Mouse (Mus musculus) forebrain, embryonic 10.5 days (tissue): ENCODE measurements around the gene Anxa2. TPM values are rescaled to one million over a fixed set of nuclear protein-coding genes. Genes with fewer than 3 reads are reported as not detected.

Source experiments
- DNase-seq: peaks from one replicate; pipeline ENCODE4 v3.0.0-alpha.2; 2017; ENCODE audit warnings: low spot score; ENCODE audit errors: extremely low spot score
- H3K27ac ChIP-seq: fragments of 300-500 bp; sonication (generic); 2 replicates; pipeline ENCODE4 v1.5.1; 2016; ENCODE audit warnings: mild to moderate bottlenecking
- H3K27me3 ChIP-seq: fragments of 300-500 bp; sonication (generic); 2 replicates; pipeline ENCODE4 v1.6.1; 2016; ENCODE audit warnings: mild to moderate bottlenecking; ENCODE audit not compliant: poor library complexity, severe bottlenecking
- H3K36me3 ChIP-seq: fragments of 300-500 bp; sonication (generic); replicated peaks from 2 replicates; pipeline ENCODE4 v1.6.1; 2016; ENCODE audit warnings: mild to moderate bottlenecking, moderate library complexity
- H3K4me1 ChIP-seq: fragments of 300-500 bp; sonication (generic); 2 replicates; pipeline ENCODE4 v1.6.1; 2016
- H3K4me3 ChIP-seq: fragments of 300-500 bp; sonication (generic); 2 replicates; pipeline ENCODE4 v1.5.1; 2016; ENCODE audit warnings: mild to moderate bottlenecking, moderate library complexity
- H3K9me3 ChIP-seq: fragments of 300-500 bp; sonication (generic); 2 replicates; pipeline ENCODE4 v1.6.1; 2016; ENCODE audit warnings: mild to moderate bottlenecking, moderate library complexity
- WGBS: fragments of 180-500 bp; shearing (Covaris S2); methylation state at CpG from one replicate; pipeline ENCODE4 v1.1.7; 2016; 5-methylcytosine and 5-hydroxymethylcytosine counted together
- polyA plus RNA-seq: library from polyadenylated mRNA; unstranded; fragments of >200 nt; fragmentation: Nextera tagmentation; extraction: Ambion mirVana; gene quantifications from 2 replicates; pipeline ENCODE4 v1.2.1, GENCODE M21; 2016

The Anxa2 gene
- 91.9 and 100 TPM in 2 replicates for polyA plus RNA-seq

GRCm38 (mm10) chr9:69453066-69453900 lies at the start of gene Anxa2:
TSS of gene Anxa2 (plus strand) at chr9:69453620.
- Histone ChIP-seq H3K36me3 (no peaks in the 10 kb centered on the region), H3K4me3 (peak within 1 kb of the TSS; percentile 60), H3K27me3 (peaks cover 54% of the 10 kb centered on the region), H3K27ac (peak within 1 kb of the TSS; percentile 81), H3K9me3 (no peaks in the 10 kb centered on the region), H3K4me1 (peaks cover 33% of the 10 kb centered on the region)
- DNase-seq: peak; percentile 37
- WGBS: 13% methylated on average over 36 of the region's 37 CpGs

- H3K4me3 ChIP-seq: no peak overlapping the region
- no peak for DNase-seq
- WGBS: 88% methylated on average over 6 of the region's 6 CpGs
- H3K27me3 ChIP-seq: no peaks in the 10 kb centered on the region
- no peaks in the 10 kb centered on the region for H3K4me1 ChIP-seq
- H3K9me3 ChIP-seq: no peaks in the 10 kb centered on the region
- no peak overlapping the region for H3K27ac ChIP-seq
- H3K36me3 ChIP-seq: peaks cover 8% of the 10 kb centered on the region; the same call in 1 of the 2 replicates
Measured at GRCm38 (mm10) chr9:69404671-69405070, 48.7 kb upstream of the Anxa2 start.

DNA sequence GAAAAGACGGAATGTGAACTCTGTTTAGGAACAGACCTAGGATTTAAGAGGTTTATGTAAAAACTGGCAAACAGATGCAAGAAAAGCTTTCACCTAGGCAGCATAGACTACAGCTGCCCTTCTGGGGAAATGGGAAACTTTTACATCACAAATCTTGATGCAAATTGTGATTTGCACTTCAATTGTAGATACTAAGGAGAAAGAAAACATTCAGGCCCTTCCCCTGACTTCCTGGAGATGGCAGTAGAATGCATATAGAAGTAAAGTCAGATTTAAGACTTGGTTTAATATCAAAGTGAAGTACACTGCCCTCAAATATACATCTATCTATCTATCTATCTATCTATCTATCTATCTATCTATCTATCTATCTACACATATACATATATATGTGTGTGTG lies 33.9 kb upstream of the Anxa2 start:
- no peaks in the 10 kb centered on the region for H3K27me3 ChIP-seq
- no peak overlapping the region for H3K4me3 ChIP-seq
- H3K36me3 ChIP-seq: peaks cover 67% of the 10 kb centered on the region
- WGBS: 96% methylated on average over 1 of the region's 1 CpGs
- DNase-seq: no peak
- no peak overlapping the region for H3K27ac ChIP-seq
- H3K4me1 ChIP-seq: no peaks in the 10 kb centered on the region
- H3K9me3 ChIP-seq: no peaks in the 10 kb centered on the region

DNA sequence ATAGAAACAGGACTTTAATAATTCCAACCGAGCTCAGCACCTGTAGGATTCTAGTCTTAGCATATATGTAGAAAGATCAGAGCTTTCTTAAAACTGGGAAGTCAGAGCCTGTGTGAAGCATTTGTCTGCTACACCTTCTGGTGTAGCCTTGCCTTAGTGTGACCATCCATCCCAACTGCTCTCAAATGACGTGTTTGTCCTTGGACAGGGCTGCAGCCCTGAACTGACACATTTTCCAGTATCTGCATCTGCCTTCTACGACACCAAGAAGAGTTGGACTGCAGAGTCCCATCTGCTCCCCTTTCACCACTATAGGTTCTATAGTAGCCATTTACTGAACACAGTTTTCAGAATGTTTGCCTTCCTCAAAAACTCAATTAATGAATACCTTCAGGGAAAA lies 22.9 kb upstream of the Anxa2 start:
- no peak for DNase-seq
- no peak overlapping the region for H3K27ac ChIP-seq
- no peaks in the 10 kb centered on the region for H3K27me3 ChIP-seq
- no peaks in the 10 kb centered on the region for H3K9me3 ChIP-seq
- H3K4me3 ChIP-seq: no peak overlapping the region
- H3K4me1 ChIP-seq: peaks cover 20% of the 10 kb centered on the region
- WGBS: 85% methylated on average over 3 of the region's 3 CpGs
- peaks cover 72% of the 10 kb centered on the region for H3K36me3 ChIP-seq

- Histone ChIP-seq H3K27ac (peak overlapping the region; percentile 40; the same call in 1 of the 2 replicates), H3K4me1 (peaks cover 20% of the 10 kb centered on the region), H3K4me3 (no peak overlapping the region), H3K9me3 (no peaks in the 10 kb centered on the region), H3K27me3 (no peaks in the 10 kb centered on the region), H3K36me3 (peaks cover 57% of the 10 kb centered on the region)
- 56% methylated on average over 6 of the region's 6 CpGs for WGBS
- peak; percentile 30 for DNase-seq
Measured at GRCm38 (mm10) chr9:69431863-69432555, 21.4 kb upstream of the Anxa2 start.

DNA sequence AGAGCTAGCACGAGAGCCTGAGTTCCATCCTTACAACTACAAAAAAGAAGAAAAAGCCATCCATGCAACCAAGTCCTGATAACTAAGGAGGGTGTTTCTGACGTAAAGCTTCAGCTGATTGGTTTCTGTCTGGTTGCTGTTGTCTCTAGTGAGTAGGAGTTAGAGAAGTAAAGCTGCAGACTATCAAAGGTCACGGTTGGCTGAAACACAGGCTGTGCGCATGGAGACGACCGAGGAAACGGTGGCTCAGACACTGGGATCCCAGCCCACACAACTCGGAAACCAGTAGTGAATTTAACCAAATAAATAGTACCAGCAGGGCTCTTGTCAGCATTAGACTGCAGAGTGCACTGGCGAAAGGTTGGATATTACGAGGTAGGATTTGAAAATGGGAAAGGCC lies 18.2 kb upstream of the Anxa2 start:
- H3K9me3 ChIP-seq: no peaks in the 10 kb centered on the region
- peaks cover 28% of the 10 kb centered on the region for H3K36me3 ChIP-seq
- no peaks in the 10 kb centered on the region for H3K27me3 ChIP-seq
- no peak overlapping the region for H3K27ac ChIP-seq
- H3K4me1 ChIP-seq: peaks cover 26% of the 10 kb centered on the region
- 89% methylated on average over 10 of the region's 10 CpGs for WGBS
- no peak for DNase-seq
- no peak overlapping the region for H3K4me3 ChIP-seq

- no peak for DNase-seq
- no peaks in the 10 kb centered on the region for H3K9me3 ChIP-seq
- H3K27ac ChIP-seq: no peak overlapping the region
- peaks cover 24% of the 10 kb centered on the region for H3K36me3 ChIP-seq
- H3K4me1 ChIP-seq: peaks cover 28% of the 10 kb centered on the region
- no peaks in the 10 kb centered on the region for H3K27me3 ChIP-seq
- H3K4me3 ChIP-seq: no peak overlapping the region
Measured at GRCm38 (mm10) chr9:69435662-69436061, 17.8 kb upstream of the Anxa2 start.

GRCm38 (mm10) chr9:69439805-69440357 lies 13.5 kb upstream of the Anxa2 start:
- WGBS: 36% methylated on average over 7 of the region's 7 CpGs
- no peak for DNase-seq
- Histone ChIP-seq H3K27ac (no peak overlapping the region), H3K9me3 (no peaks in the 10 kb centered on the region), H3K27me3 (no peaks in the 10 kb centered on the region), H3K4me1 (peaks cover 11% of the 10 kb centered on the region), H3K36me3 (no peaks in the 10 kb centered on the region), H3K4me3 (no peak overlapping the region)

DNA sequence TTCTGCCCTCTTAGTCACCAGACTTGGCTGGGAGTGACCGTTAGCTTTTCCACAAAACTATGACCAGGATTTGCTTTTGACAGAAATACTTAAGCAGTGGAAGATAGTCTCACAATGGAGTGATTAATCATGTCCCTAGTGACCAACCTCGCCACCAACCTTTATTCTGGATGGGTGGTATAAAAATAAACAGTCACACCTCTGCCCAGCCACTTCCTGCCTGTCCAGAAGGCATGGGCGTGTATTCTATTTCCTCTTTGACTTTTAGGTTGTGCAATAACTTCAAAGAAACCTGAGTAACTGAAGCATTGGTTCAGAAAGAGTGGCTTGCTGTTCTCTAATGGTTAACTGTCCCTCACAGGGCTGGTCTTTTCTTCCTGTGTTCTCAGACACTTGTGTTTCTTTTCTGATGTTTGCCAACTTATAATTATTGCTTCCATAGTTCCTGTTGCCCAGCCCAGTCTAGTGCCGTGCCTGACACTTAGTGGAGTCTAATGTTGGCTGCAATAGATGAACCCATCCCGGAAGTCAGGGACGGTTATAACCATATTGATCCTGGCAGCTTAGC lies 10.9 kb upstream of the Anxa2 start:
- no peaks in the 10 kb centered on the region for H3K27me3 ChIP-seq
- H3K27ac ChIP-seq: no peak overlapping the region
- peaks cover 11% of the 10 kb centered on the region for H3K4me1 ChIP-seq
- no peak for DNase-seq
- H3K4me3 ChIP-seq: no peak overlapping the region
- H3K9me3 ChIP-seq: no peaks in the 10 kb centered on the region
- H3K36me3 ChIP-seq: no peaks in the 10 kb centered on the region
- WGBS: 85% methylated on average over 6 of the region's 6 CpGs

GRCm38 (mm10) chr9:69443203-69443602 lies 10.2 kb upstream of the Anxa2 start:
- peaks cover 11% of the 10 kb centered on the region for H3K4me1 ChIP-seq
- no peaks in the 10 kb centered on the region for H3K36me3 ChIP-seq
- no peak for DNase-seq
- no peak overlapping the region for H3K4me3 ChIP-seq
- H3K27me3 ChIP-seq: no peaks in the 10 kb centered on the region
- no peak overlapping the region for H3K27ac ChIP-seq
- H3K9me3 ChIP-seq: no peaks in the 10 kb centered on the region
- WGBS: 80% methylated on average over 3 of the region's 3 CpGs

DNA sequence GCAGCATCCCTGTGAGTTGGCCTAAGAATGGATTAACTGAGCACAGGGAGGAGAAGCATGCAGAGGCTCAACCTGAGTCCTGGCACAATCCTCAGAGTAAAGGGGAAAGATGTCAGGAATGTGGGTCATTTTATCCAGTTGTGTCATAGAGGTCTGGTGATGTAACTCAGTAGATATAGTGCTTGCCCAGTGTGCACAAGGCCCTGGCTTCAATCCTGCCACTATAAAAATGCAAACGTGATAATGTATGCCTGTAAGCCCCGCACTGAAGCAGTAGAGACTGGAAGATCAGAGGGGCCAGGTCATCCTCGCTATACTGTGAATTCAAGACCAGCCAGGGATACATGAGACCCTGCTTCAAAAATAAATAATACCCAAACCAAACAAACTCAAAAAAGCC lies 4.6 kb upstream of the Anxa2 start:
- no peak for DNase-seq
- Histone ChIP-seq H3K9me3 (no peaks in the 10 kb centered on the region), H3K27ac (no peak overlapping the region), H3K27me3 (peaks cover 21% of the 10 kb centered on the region), H3K4me3 (no peak overlapping the region), H3K4me1 (peaks cover 10% of the 10 kb centered on the region), H3K36me3 (no peaks in the 10 kb centered on the region)
- WGBS: 76% methylated on average over 3 of the region's 3 CpGs

DNA sequence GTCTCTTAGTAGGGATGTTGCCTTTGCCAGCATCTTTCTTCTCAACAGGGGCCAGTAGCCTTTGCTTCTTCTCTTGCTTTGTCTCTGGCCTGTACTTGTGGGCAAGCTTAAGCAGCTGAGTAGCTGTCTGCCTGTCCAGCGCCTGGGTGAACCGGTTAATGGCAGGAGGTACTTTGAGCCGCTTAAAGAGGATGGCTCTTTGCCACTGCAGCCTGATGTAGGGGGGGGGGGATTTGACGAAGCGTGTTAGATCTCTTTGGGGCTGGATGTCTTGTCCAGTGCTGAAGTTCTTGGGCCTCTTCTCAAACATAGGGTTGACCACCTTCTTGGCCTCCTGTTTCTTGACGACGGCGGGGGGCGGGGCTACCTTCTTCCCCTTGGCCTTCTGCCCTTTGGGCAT lies 2.8 kb upstream of the Anxa2 start:
- Histone ChIP-seq H3K27me3 (peaks cover 40% of the 10 kb centered on the region), H3K9me3 (no peaks in the 10 kb centered on the region), H3K36me3 (no peaks in the 10 kb centered on the region), H3K4me3 (no peak overlapping the region), H3K4me1 (peaks cover 24% of the 10 kb centered on the region), H3K27ac (no peak overlapping the region)
- WGBS: 87% methylated on average over 9 of the region's 9 CpGs
- DNase-seq: no peak
